Mouse (Mus musculus) frontal cortex, adult 2 months (tissue): ENCODE measurements around the gene Iqschfp. TPM values are rescaled to one million over a fixed set of nuclear protein-coding genes. Genes with fewer than 3 reads are reported as not detected.

ENCODE experiments used
- DNase-seq, 2 experiments: peaks; one replicate each; pipeline ENCODE4 v3.0.0; 2022; ENCODE audit warnings: low spot score in 1 of 2; ENCODE audit errors: extremely low spot score in 1 of 2
- polyA plus RNA-seq: library from polyadenylated mRNA; depleted of rRNA; stranded (reverse); fragments of >200 nt; gene quantifications from 2 replicates; pipeline ENCODE4 v1.2.3, GENCODE M21; 2012; rRNA removed

Iqschfp gene
- polyA plus RNA-seq: 4.1 and 5.9 TPM in 2 replicates

GRCm38 (mm10) chr3:67892026-67892705 lies at the start of gene Iqschfp, which contains the start of gene Iqcj:
Gene Iqschfp (plus strand): TSS chr3:67892232.
Gene Iqcj (plus strand): TSS chr3:67892220.
- DNase-seq: peak in 1 of 2 experiments; percentile 48

GRCm38 (mm10) chr3:67852397-67852796 lies 39.6 kb upstream of the Iqschfp start:
- peak in 1 of 2 experiments; percentile 3 for DNase-seq

- DNase-seq: no peak
Measured at GRCm38 (mm10) chr3:67861524-67861923, 30.5 kb upstream of the Iqschfp start.

- no peak for DNase-seq
Measured at GRCm38 (mm10) chr3:67867420-67868065, 24.5 kb upstream of the Iqschfp start.

GRCm38 (mm10) chr3:67869424-67869823 lies 22.6 kb upstream of the Iqschfp start:
- DNase-seq: no peak

GRCm38 (mm10) chr3:67877253-67877652 lies 14.8 kb upstream of the Iqschfp start:
- DNase-seq: no peak

GRCm38 (mm10) chr3:67884335-67884734 lies 7.7 kb upstream of the Iqschfp start:
- DNase-seq: no peak

- DNase-seq: no peak
Measured at GRCm38 (mm10) chr3:67886176-67886575, 5.9 kb upstream of the Iqschfp start.

GRCm38 (mm10) chr3:67887251-67887650 lies 4.8 kb upstream of the Iqschfp start:
- no peak for DNase-seq

- DNase-seq: peak in 1 of 2 experiments; percentile 19
Measured at GRCm38 (mm10) chr3:67892768-67893167, 736 bp downstream of the Iqschfp start.

- DNase-seq: no peak
Measured at GRCm38 (mm10) chr3:67902517-67902916, 10.5 kb downstream of the Iqschfp start.

GRCm38 (mm10) chr3:67908586-67908985 lies 16.6 kb downstream of the Iqschfp start:
- DNase-seq: peak in 1 of 2 experiments; percentile 40

GRCm38 (mm10) chr3:67918098-67918497 lies 26.1 kb downstream of the Iqschfp start:
- no peak for DNase-seq

- DNase-seq: no peak
Measured at GRCm38 (mm10) chr3:67918634-67919259, 26.7 kb downstream of the Iqschfp start.

- DNase-seq: no peak
Measured at GRCm38 (mm10) chr3:67923095-67923494, 31.1 kb downstream of the Iqschfp start.

GRCm38 (mm10) chr3:67925453-67925852 lies 33.4 kb downstream of the Iqschfp start:
- no peak for DNase-seq

- no peak for DNase-seq
Measured at GRCm38 (mm10) chr3:67930424-67931133, 38.5 kb downstream of the Iqschfp start.

- no peak for DNase-seq
Measured at GRCm38 (mm10) chr3:67931181-67931580, 39.1 kb downstream of the Iqschfp start.

- DNase-seq: no peak
Measured at GRCm38 (mm10) chr3:67931914-67932313, 39.9 kb downstream of the Iqschfp start.

- no peak for DNase-seq
Measured at GRCm38 (mm10) chr3:67935829-67936228, 43.8 kb downstream of the Iqschfp start.

- DNase-seq: no peak
Measured at GRCm38 (mm10) chr3:67947000-67947399, 55.0 kb downstream of the Iqschfp start.
